Mouse (Mus musculus): Measurements from ENCODE around the gene Rerg.

- no peak for TF ChIP-seq CTCF (IDR thresholded peaks at IDR 0.05; ENCODE audit: insufficient read depth, low read depth, low read length)
- no peak for TF ChIP-seq POLR2A (IDR thresholded peaks at IDR 0.05; ENCODE audit: insufficient read depth, low read depth, low read length)
Observed at GRCm38 (mm10) chr6:137191026-137191425, 20.7 kb upstream of the Rerg start.
